Mouse (Mus musculus) leukemia stem cell, adult 10-12 weeks (primary cell): ENCODE results near the gene Ptges3l. TPM values are rescaled to one million over a fixed set of nuclear protein-coding genes. Genes with fewer than 3 reads are reported as not detected.

ENCODE experiments used
- polyA plus RNA-seq: library from polyadenylated mRNA; stranded (reverse); fragments of >175 nt; gene quantifications from 2 replicates; pipeline ENCODE4 v1.2.3, GENCODE M21; 2012; ENCODE audit warnings: low replicate concordance

Ptges3l gene
- 0.16 and 0.95 TPM in 2 replicates for polyA plus RNA-seq

GRCm38 (mm10) chr11:101424925-101425813, at the start of gene Ptges3l, which contains the start of gene Rundc1:
Gene Ptges3l (minus strand): TSS chr11:101425333.
Gene Rundc1 (plus strand): TSS chr11:101425085.

GRCm38 (mm10) chr11:101465869-101466551, 40.9 kb upstream of the Ptges3l start, which contains the start of gene Vat1:
Gene Vat1 (minus strand): TSS chr11:101466230.

GRCm38 (mm10) chr11:101464211-101465100, 39.3 kb upstream of the Ptges3l start, which contains the start of gene Rnd2:
Gene Rnd2 (plus strand): TSS chr11:101464999.

GRCm38 (mm10) chr11:101448274-101448746, 23.2 kb upstream of the Ptges3l start, which contains the start of gene Ifi35:
Gene Ifi35 (plus strand): TSS chr11:101448407.

GRCm38 (mm10) chr11:101442127-101442693, 17.1 kb upstream of the Ptges3l start, which contains the start of gene Rpl27:
Gene Rpl27 (plus strand): TSS chr11:101442298.

GRCm38 (mm10) chr11:101424105-101424851, 855 bp downstream of the Ptges3l start, which contains the start of gene Gm27029:
Gene Gm27029 (minus strand): TSS chr11:101424796.

GRCm38 (mm10) chr11:101417101-101417855, 7.9 kb downstream of the Ptges3l start, which contains the start of gene Aarsd1:
Gene Aarsd1 (minus strand): TSS chr11:101417615.

Other genes starting within 250 kb of the Ptges3l start
- gene Ccr10, start 249.9 kb downstream of the Ptges3l start, polyA plus RNA-seq, result 0.56 and 1.1 TPM in 2 replicates
- gene Ezh1, start 198.9 kb downstream of the Ptges3l start, polyA plus RNA-seq, result 0.88 and 7.2 TPM in 2 replicates
- gene Ramp2, start 179.3 kb downstream of the Ptges3l start, polyA plus RNA-seq, result 5.4 and 11.1 TPM in 2 replicates
- gene Vps25, start 171.6 kb downstream of the Ptges3l start, polyA plus RNA-seq, result 73.9 and 74.5 TPM in 2 replicates
- 6.0 and 8.9 TPM in 2 replicates for gene Wnk4, start 164.8 kb downstream of the Ptges3l start, polyA plus RNA-seq
- 0.17 TPM in 1 of 2 replicates, not detected in the other for gene Cntd1, start 146.3 kb downstream of the Ptges3l start, polyA plus RNA-seq
- gene Coa3, start 146.2 kb downstream of the Ptges3l start, polyA plus RNA-seq, result 2.0 and 15.7 TPM in 2 replicates
- 55.6 and 84.1 TPM in 2 replicates for gene Becn1, start 123.0 kb downstream of the Ptges3l start, polyA plus RNA-seq
- gene Psme3, start 109.1 kb downstream of the Ptges3l start, polyA plus RNA-seq, result 97.5 and 117 TPM in 2 replicates
- gene Aoc2, start 100.3 kb downstream of the Ptges3l start, polyA plus RNA-seq, result 11.1 and 13.4 TPM in 2 replicates
- 0.37 and 0.41 TPM in 2 replicates for gene Aoc3, start 94.7 kb downstream of the Ptges3l start, polyA plus RNA-seq
- not detected in 2 replicates for gene G6pc, start 57.8 kb downstream of the Ptges3l start, polyA plus RNA-seq
- 38.8 and 49.0 TPM in 2 replicates for gene Aarsd1, start 7.7 kb downstream of the Ptges3l start, polyA plus RNA-seq
- gene Gm27029, start 537 bp downstream of the Ptges3l start, polyA plus RNA-seq, result 0.33 TPM in 1 of 2 replicates, not detected in the other
- gene Rundc1, start 248 bp downstream of the Ptges3l start, polyA plus RNA-seq, result 4.3 and 5.0 TPM in 2 replicates
- 98.1 and 303 TPM in 2 replicates for gene Rpl27, start 17.0 kb upstream of the Ptges3l start, polyA plus RNA-seq
- gene Ifi35, start 23.1 kb upstream of the Ptges3l start, polyA plus RNA-seq, result 22.6 and 37.1 TPM in 2 replicates
- 3.2 and 4.2 TPM in 2 replicates for gene Rnd2, start 39.7 kb upstream of the Ptges3l start, polyA plus RNA-seq
- gene Vat1, start 40.9 kb upstream of the Ptges3l start, polyA plus RNA-seq, result 45.9 and 70.6 TPM in 2 replicates
- 0.80 and 24.6 TPM in 2 replicates for gene Brca1, start 126.6 kb upstream of the Ptges3l start, polyA plus RNA-seq
- 37.6 and 46.4 TPM in 2 replicates for gene Nbr1, start 126.8 kb upstream of the Ptges3l start, polyA plus RNA-seq
- gene Tmem106a, start 156.9 kb upstream of the Ptges3l start, polyA plus RNA-seq, result 2.0 and 5.9 TPM in 2 replicates
- gene Gm11634, start 173.9 kb upstream of the Ptges3l start, polyA plus RNA-seq, result not detected in 2 replicates
- gene Rdm1, start 201.9 kb upstream of the Ptges3l start, polyA plus RNA-seq, result 4.8 and 7.8 TPM in 2 replicates
- 0.88 and 2.3 TPM in 2 replicates for gene Arl4d, start 240.2 kb upstream of the Ptges3l start, polyA plus RNA-seq